Mouse (Mus musculus): ENCODE data around the gene Rnf180. TPM values are rescaled to one million over a fixed set of nuclear protein-coding genes. Genes with fewer than 3 reads are reported as not detected.

Rnf180 gene
- polyA plus RNA-seq, 1 experiment, result 1.1 TPM

- 45% methylated on average over 2 of the region's 2 CpGs for WGBS
- peaks cover 5% of the 10 kb centered on the region for H3K4me1 ChIP-seq (ENCODE audit: control insufficient read depth, insufficient read depth, insufficient read length)
These were observed 4.0 kb downstream of the Rnf180 start for GRCm38 (mm10) chr13:105290594-105290993.

GRCm38 (mm10) chr13:105290021-105290420, 4.6 kb downstream of the Rnf180 start:
- TF ChIP-seq CTCF (IDR thresholded peaks at IDR 0.05; ENCODE audit: extremely low read depth, insufficient read depth, insufficient read length, insufficient replicate concordance) (no peak), POLR2A (IDR thresholded peaks at IDR 0.05; ENCODE audit: low read depth, low read length) (no peak)
- no peak for DNase-seq (ENCODE audit: low read depth in 1 of 2, low spot score in 2 of 2)
- Histone ChIP-seq H3K4me1 (ENCODE audit: control insufficient read depth, insufficient read depth, insufficient read length) (peaks cover 5% of the 10 kb centered on the region), H3K36me3 (ENCODE audit: control insufficient read depth, insufficient read depth, low read length) (no peaks in the 10 kb centered on the region), H3K27me3 (ENCODE audit: control insufficient read depth, insufficient read depth, low read length) (peaks cover 6% of the 10 kb centered on the region), H3K27ac (ENCODE audit: insufficient read depth, low read length) (no peak overlapping the region), H3K4me3 (ENCODE audit: extremely low read depth, insufficient read depth, insufficient read length) (no peak overlapping the region)
- 89% methylated on average over 5 of the region's 5 CpGs for WGBS

More at GRCm38 (mm10) chr13:105290594-105290993, 4.0 kb downstream of the Rnf180 start:
- no peak for TF ChIP-seq POLR2A (IDR thresholded peaks at IDR 0.05; ENCODE audit: low read depth, low read length)
- Histone ChIP-seq H3K27ac (ENCODE audit: insufficient read depth, low read length) (no peak overlapping the region), H3K36me3 (ENCODE audit: control insufficient read depth, insufficient read depth, low read length) (no peaks in the 10 kb centered on the region), H3K27me3 (ENCODE audit: control insufficient read depth, insufficient read depth, low read length) (peaks cover 6% of the 10 kb centered on the region), H3K4me3 (ENCODE audit: extremely low read depth, insufficient read depth, insufficient read length) (no peak overlapping the region)
- no peak for DNase-seq (ENCODE audit: low read depth in 1 of 2, low spot score in 2 of 2)

GRCm38 (mm10) chr13:105279397-105280018, 15.1 kb downstream of the Rnf180 start:
- H3K27ac ChIP-seq (ENCODE audit: insufficient read depth, low read length), result no peak overlapping the region
- 64% methylated on average over 8 of the region's 8 CpGs for WGBS
- TF ChIP-seq POLR2A (IDR thresholded peaks at IDR 0.05; ENCODE audit: low read depth, low read length) (no peak), CTCF (IDR thresholded peaks at IDR 0.05; ENCODE audit: extremely low read depth, insufficient read depth, insufficient read length, insufficient replicate concordance) (no peak)

GRCm38 (mm10) chr13:105270394-105271094, 24.1 kb downstream of the Rnf180 start:
- Histone ChIP-seq H3K27me3 (ENCODE audit: control insufficient read depth, insufficient read depth, low read length) (no peaks in the 10 kb centered on the region), H3K36me3 (ENCODE audit: control insufficient read depth, insufficient read depth, low read length) (no peaks in the 10 kb centered on the region), H3K27ac (ENCODE audit: insufficient read depth, low read length) (no peak overlapping the region), H3K4me3 (ENCODE audit: extremely low read depth, insufficient read depth, insufficient read length) (no peak overlapping the region), H3K4me1 (ENCODE audit: control insufficient read depth, insufficient read depth, insufficient read length) (no peaks in the 10 kb centered on the region)
- no peak for DNase-seq (ENCODE audit: low read depth in 1 of 2, low spot score in 2 of 2)
- WGBS, result 88% methylated on average over 8 of the region's 8 CpGs
- TF ChIP-seq POLR2A (IDR thresholded peaks at IDR 0.05; ENCODE audit: low read depth, low read length) (no peak), CTCF (IDR thresholded peaks at IDR 0.05; ENCODE audit: extremely low read depth, insufficient read depth, insufficient read length, insufficient replicate concordance) (no peak)

More at GRCm38 (mm10) chr13:105279397-105280018, 15.1 kb downstream of the Rnf180 start:
- no peaks in the 10 kb centered on the region for H3K4me1 ChIP-seq (ENCODE audit: control insufficient read depth, insufficient read depth, insufficient read length)
- no peak overlapping the region for H3K4me3 ChIP-seq (ENCODE audit: extremely low read depth, insufficient read depth, insufficient read length)
- DNase-seq (ENCODE audit: low read depth in 1 of 2, low spot score in 2 of 2), result no peak
- no peaks in the 10 kb centered on the region for H3K27me3 ChIP-seq (ENCODE audit: control insufficient read depth, insufficient read depth, low read length)
- H3K36me3 ChIP-seq (ENCODE audit: control insufficient read depth, insufficient read depth, low read length), result no peaks in the 10 kb centered on the region

- H3K4me3 ChIP-seq (ENCODE audit: extremely low read depth, insufficient read depth, insufficient read length), result no peak overlapping the region
- H3K4me1 ChIP-seq (ENCODE audit: control insufficient read depth, insufficient read depth, insufficient read length), result no peaks in the 10 kb centered on the region
- TF ChIP-seq POLR2A (IDR thresholded peaks at IDR 0.05; ENCODE audit: low read depth, low read length) (no peak), CTCF (IDR thresholded peaks at IDR 0.05; ENCODE audit: extremely low read depth, insufficient read depth, insufficient read length, insufficient replicate concordance) (no peak)
- 91% methylated on average over 6 of the region's 6 CpGs for WGBS
- H3K27me3 ChIP-seq (ENCODE audit: control insufficient read depth, insufficient read depth, low read length), result no peaks in the 10 kb centered on the region
- DNase-seq (ENCODE audit: low read depth in 1 of 2, low spot score in 2 of 2), result no peak
- H3K36me3 ChIP-seq (ENCODE audit: control insufficient read depth, insufficient read depth, low read length), result no peaks in the 10 kb centered on the region
- H3K27ac ChIP-seq (ENCODE audit: insufficient read depth, low read length), result no peak overlapping the region
These were observed 27.2 kb downstream of the Rnf180 start for GRCm38 (mm10) chr13:105267464-105267863.

- no peak for DNase-seq (ENCODE audit: low read depth in 1 of 2, low spot score in 2 of 2)
- TF ChIP-seq POLR2A (IDR thresholded peaks at IDR 0.05; ENCODE audit: low read depth, low read length), result no peak
- no peak for TF ChIP-seq CTCF (IDR thresholded peaks at IDR 0.05; ENCODE audit: extremely low read depth, insufficient read depth, insufficient read length, insufficient replicate concordance)
- Histone ChIP-seq H3K4me3 (ENCODE audit: extremely low read depth, insufficient read depth, insufficient read length) (no peak overlapping the region), H3K27ac (ENCODE audit: insufficient read depth, low read length) (no peak overlapping the region), H3K27me3 (ENCODE audit: control insufficient read depth, insufficient read depth, low read length) (no peaks in the 10 kb centered on the region), H3K4me1 (ENCODE audit: control insufficient read depth, insufficient read depth, insufficient read length) (no peaks in the 10 kb centered on the region), H3K36me3 (ENCODE audit: control insufficient read depth, insufficient read depth, low read length) (no peaks in the 10 kb centered on the region)
- 0% methylated on average over 3 of the region's 3 CpGs for WGBS
These were observed 27.9 kb downstream of the Rnf180 start for GRCm38 (mm10) chr13:105266746-105267145.

Measured in spleen, adult 2 months (tissue).